Mouse (Mus musculus): Measurements from ENCODE around the gene Slc12a9.

DNA sequence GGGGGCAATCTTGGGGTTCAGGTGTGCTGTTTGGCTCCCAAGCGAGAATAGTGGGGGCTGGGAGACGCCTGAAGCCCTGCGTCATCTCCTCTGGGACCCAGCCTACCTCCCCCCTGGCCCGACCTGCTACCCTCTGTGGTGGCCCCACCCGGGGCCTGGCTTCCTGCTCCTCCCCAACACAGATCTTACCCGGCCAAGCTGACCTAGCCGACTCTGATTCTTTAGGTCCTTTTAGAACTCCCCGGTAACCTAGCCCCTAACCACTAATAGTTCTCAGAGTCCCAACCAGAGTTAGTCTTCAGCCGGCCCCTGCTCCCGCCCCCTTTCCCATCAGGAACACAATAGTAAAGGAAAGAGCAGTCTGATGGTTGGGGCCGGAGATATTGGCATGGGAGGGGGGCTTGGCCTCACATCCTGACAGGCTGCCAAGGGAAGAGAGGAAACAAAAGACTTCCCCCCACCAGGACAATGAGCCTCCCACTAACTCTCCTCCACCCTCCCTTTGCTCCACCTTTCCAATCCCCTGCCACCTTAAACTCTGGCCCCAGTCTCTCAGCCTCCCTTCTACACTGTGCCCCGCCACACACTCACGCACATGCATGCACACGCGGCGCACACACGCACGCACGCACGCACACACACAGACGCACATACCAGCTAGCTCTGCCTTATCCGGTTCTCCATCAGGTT, 6.0 kb upstream of the Slc12a9 start:
- TF ChIP-seq CTCF (IDR thresholded peaks at IDR 0.05; ENCODE audit: borderline replicate concordance, insufficient read depth, low read length) (no peak), POLR2A (IDR thresholded peaks at IDR 0.05; ENCODE audit: low read depth, low read length) (no peak)
